In the genomic region with DNA sequence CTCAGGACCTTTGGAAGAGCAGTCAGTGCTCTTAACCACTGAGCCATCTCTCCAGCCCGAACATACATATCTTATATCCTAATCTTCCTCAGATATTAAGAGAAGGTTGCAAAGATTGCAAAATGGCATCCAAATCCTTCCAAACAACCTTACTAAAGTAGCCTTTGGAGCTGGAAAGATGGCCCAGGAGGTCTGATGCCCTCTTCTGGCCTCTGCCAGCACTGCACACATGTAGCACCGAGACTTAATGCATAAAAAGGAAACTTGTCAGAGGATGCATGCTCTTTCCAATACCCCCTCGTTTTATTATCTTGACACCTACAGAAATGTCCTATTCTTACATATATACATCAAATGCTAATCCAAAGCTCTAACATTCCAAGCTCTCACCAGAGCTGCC, we compare ENCODE assay signal across 9 mouse cellular contexts. TPM values are rescaled to one million over a fixed set of nuclear protein-coding genes. Genes with fewer than 3 reads are reported as not detected.
A peak's percentile ranks its signal among the peaks of the same experiment; 100 is the strongest.
DNase-seq lines count a peak whose midpoint lies in the region; ATAC-seq and TF ChIP-seq lines count a peak whose summit lies in the region.
"Had no signal": no experiment of that assay in that cellular context is flagged by ENCODE, and none has a peak within 500 bp of the region (broad histone marks: within the 10 kb centered on the region; RNA-seq: fewer than 3 reads in every experiment).

No protein-coding gene starts in this region.

- no peak overlapping the region for H3K4me3 ChIP-seq in kidney, adult 2 months (ENCODE audit: insufficient read depth, low read depth, low read length)
- no peak overlapping the region for H3K4me3 ChIP-seq in kidney, embryonic 16.5 days (ENCODE audit: low read length)
- H3K4me3 ChIP-seq in CH12.LX (replicated peaks in 1 of 3; ENCODE audit: low read depth in 2 of 3, low read length in 2 of 3, poor library complexity in 1 of 3): no peak overlapping the region
- no peak overlapping the region for H3K4me3 ChIP-seq in forebrain, embryonic 16.5 days (replicated peaks; ENCODE audit: low read length)
- H3K4me3 ChIP-seq: liver, embryonic 15.5 days had no signal

- WGBS in kidney, adult 2 months: 53% methylated on average over 3 of the region's 3 CpGs
- WGBS in kidney, embryonic 16.5 days: 63% methylated on average over 3 of the region's 3 CpGs
- 52% methylated on average over 3 of the region's 3 CpGs for WGBS in forebrain, embryonic 16.5 days

- TF ChIP-seq RAD21 in CH12.LX (IDR thresholded peaks at IDR 0.05; ENCODE audit: low read depth, low read length): peak; percentile 14

- ATAC-seq in kidney, embryonic 16.5 days (ENCODE audit: low FRiP score, low TSS enrichment): no peak
- ATAC-seq in forebrain, embryonic 16.5 days: no peak

- TF ChIP-seq EP300 in CH12.LX (IDR thresholded peaks at IDR 0.05; ENCODE audit: low read length): no peak

- H3K27ac ChIP-seq in kidney, adult 2 months (ENCODE audit: insufficient read depth, low read depth, low read length): no peak overlapping the region
- no peak overlapping the region for H3K27ac ChIP-seq in kidney, embryonic 16.5 days (ENCODE audit: low read length)
- H3K27ac ChIP-seq in CH12.LX (ENCODE audit: insufficient read depth, low read depth): no peak overlapping the region
- H3K27ac ChIP-seq in forebrain, embryonic 16.5 days (ENCODE audit: low read length): no peak overlapping the region
- H3K27ac ChIP-seq: liver, embryonic 15.5 days had no signal

- in situ Hi-C loops in CH12.LX (cut with MboI; ENCODE audit: low pct_ligation_motif_present, low pct_unique_long_range_greater_than_20kb, low sequenced_read_pairs): loop anchor here (25.0 kb wide), 1 partner anchor 434 kb away; no protein-coding TSS in a partner anchor

- TF ChIP-seq CTCF in kidney, adult 2 months (conservative IDR thresholded peaks at IDR 0.05; ENCODE audit: insufficient read depth, insufficient read length, low read depth, low read length): peak; percentile 61
- peak; percentile 48 to 63; a peak in 3 of 4 replicates for TF ChIP-seq CTCF in CH12.LX (conservative IDR thresholded peaks at IDR 0.05 in 1 of 2, IDR thresholded peaks at IDR 0.05 in 1 of 2; ENCODE audit: low read depth in 2 of 2, low read length in 2 of 2)

- no peaks in the 10 kb centered on the region for H3K79me2 ChIP-seq in CH12.LX (replicated peaks; ENCODE audit: control insufficient read depth, extremely low read depth, insufficient read depth, poor library complexity, severe bottlenecking)

- H3K4me2 ChIP-seq in kidney, embryonic 16.5 days (replicated peaks; ENCODE audit: low read depth, low read length): no peak overlapping the region
- no peak overlapping the region for H3K4me2 ChIP-seq in CH12.LX (ENCODE audit: insufficient read depth, low read depth, poor library complexity, severe bottlenecking)
- H3K4me2 ChIP-seq in forebrain, embryonic 16.5 days (ENCODE audit: low read length): no peak overlapping the region
- H3K4me2 ChIP-seq: liver, embryonic 15.5 days had no signal

- no peaks in the 10 kb centered on the region for H3K36me3 ChIP-seq in kidney, adult 2 months (ENCODE audit: control insufficient read depth, insufficient read depth, low read length)
- no peaks in the 10 kb centered on the region for H3K36me3 ChIP-seq in kidney, embryonic 16.5 days (ENCODE audit: insufficient read depth, low read length)
- no peaks in the 10 kb centered on the region for H3K36me3 ChIP-seq in CH12.LX (replicated peaks in 1 of 2; ENCODE audit: control insufficient read depth in 1 of 2, insufficient read depth in 1 of 2, low read length in 1 of 2)
- no peaks in the 10 kb centered on the region for H3K36me3 ChIP-seq in forebrain, embryonic 16.5 days (ENCODE audit: control insufficient read depth, insufficient read depth)
- H3K36me3 ChIP-seq: liver, embryonic 15.5 days had no signal

- peak; percentile 60 for DNase-seq in kidney, adult 2 months
- DNase-seq in CH12.LX (ENCODE audit: extremely low read depth) (peak; percentile 28), MEL-GATA-1-ER (ENCODE audit: extremely low read depth, low read depth) (peak; percentile 57)
- DNase-seq in kidney, postnatal 4 days: peak; percentile 74 to 77
- DNase-seq in spleen, postnatal 4 days (ENCODE audit: low spot score in 2 of 2): peak; percentile 41 to 80

- H3K9ac ChIP-seq in kidney, embryonic 16.5 days (replicated peaks; ENCODE audit: low read length): no peak overlapping the region
- no peak overlapping the region for H3K9ac ChIP-seq in CH12.LX (ENCODE audit: insufficient read depth, low read depth)
- no peak overlapping the region for H3K9ac ChIP-seq in forebrain, embryonic 16.5 days (replicated peaks; ENCODE audit: low read depth, low read length)
- H3K9ac ChIP-seq: liver, embryonic 15.5 days had no signal

- dilution Hi-C loops in CH12.LX (cut with MboI; ENCODE audit: extremely low pct_ligation_motif_present, extremely low pct_unique_long_range_greater_than_20kb, low sequenced_read_pairs): no loop called here

- no peaks in the 10 kb centered on the region for H3K4me1 ChIP-seq in kidney, adult 2 months (ENCODE audit: control insufficient read depth, insufficient read depth, low read length)
- no peaks in the 10 kb centered on the region; the same call in 1 of the 2 replicates for H3K4me1 ChIP-seq in kidney, embryonic 16.5 days (ENCODE audit: insufficient read depth, low read length)
- peaks cover 0 to 5% of the 10 kb centered on the region in 2 experiments; a peak in 2 of 4 replicates for H3K4me1 ChIP-seq in CH12.LX (ENCODE audit: control insufficient read depth in 1 of 2, insufficient read depth in 2 of 2)
- no peaks in the 10 kb centered on the region for H3K4me1 ChIP-seq in forebrain, embryonic 16.5 days (replicated peaks; ENCODE audit: control insufficient read depth, insufficient read depth, low read length)
- H3K4me1 ChIP-seq: liver, embryonic 15.5 days had no signal

- H3K9me3 ChIP-seq in kidney, embryonic 16.5 days (ENCODE audit: low read length): no peaks in the 10 kb centered on the region
- H3K9me3 ChIP-seq in CH12.LX (replicated peaks; ENCODE audit: low read length): no peaks in the 10 kb centered on the region
- H3K9me3 ChIP-seq in forebrain, embryonic 16.5 days (ENCODE audit: control insufficient read depth, low read length): no peaks in the 10 kb centered on the region
- H3K9me3 ChIP-seq: liver, embryonic 15.5 days had no signal

- no peaks in the 10 kb centered on the region for H3K27me3 ChIP-seq in kidney, adult 2 months (replicated peaks; ENCODE audit: control insufficient read depth, insufficient read depth, low read length)
- H3K27me3 ChIP-seq in kidney, embryonic 16.5 days (ENCODE audit: insufficient read depth, low read length): no peaks in the 10 kb centered on the region
- H3K27me3 ChIP-seq in CH12.LX (replicated peaks): no peaks in the 10 kb centered on the region
- no peaks in the 10 kb centered on the region for H3K27me3 ChIP-seq in forebrain, embryonic 16.5 days (replicated peaks; ENCODE audit: control insufficient read depth, insufficient read depth, low read length)
- H3K27me3 ChIP-seq: liver, embryonic 15.5 days had no signal

- TF ChIP-seq POLR2A in kidney, adult 2 months (IDR thresholded peaks at IDR 0.05; ENCODE audit: low read depth, low read length): no peak
- TF ChIP-seq POLR2A in CH12.LX (IDR thresholded peaks at IDR 0.05; ENCODE audit: low read depth, low read length): no peak

TF ChIP-seq in CH12.LX, 34 proteins besides CTCF, POLR2A, EP300 and RAD21:
- peak; percentile 47 for TF ChIP-seq SMC3 (IDR thresholded peaks at IDR 0.05; ENCODE audit: low read depth, low read length)
- TF ChIP-seq IRF4 (IDR thresholded peaks at IDR 0.05; ENCODE audit: low read depth, low read length): no peak
TF ChIP-seq in CH12.LX: peak in this region for 1.

RNA-seq across cellular contexts. Expression of gene Nxpe5, which starts 2.3 kb away (rescaled TPM):
- 0.26 and 0.33 TPM in 2 replicates for polyA plus RNA-seq in kidney, adult 2 months (2012; rRNA removed)
- polyA plus RNA-seq in kidney, embryonic 16.5 days (2015; fragmentation: Nextera tagmentation; extraction: Ambion mirVana): 0.06 TPM in 2 replicates
- not detected in 2 replicates for total RNA-seq in CH12.LX (2012; rRNA removed)
- not detected in 2 replicates for total RNA-seq in CH12.LX (2014; rRNA removed)
- not detected in 2 replicates for polyA plus RNA-seq in CH12.LX (2012; ENCODE audit: insufficient read length, low read depth)
- not detected in 2 replicates for polyA plus RNA-seq in forebrain, embryonic 16.5 days (2015; fragmentation: Nextera tagmentation; extraction: Ambion mirVana)
- polyA plus RNA-seq: frontal cortex, adult 2 months had no signal

RNA-seq across cellular contexts. Expression of gene Lamtor4, which starts 27.3 kb away (rescaled TPM):
- polyA plus RNA-seq in kidney, adult 2 months (2012; rRNA removed): 362 and 389 TPM in 2 replicates
- polyA plus RNA-seq in kidney, embryonic 16.5 days (2015; fragmentation: Nextera tagmentation; extraction: Ambion mirVana): 61.2 and 70.0 TPM in 2 replicates
- total RNA-seq in CH12.LX (2012; rRNA removed) (42.0 and 44.0 TPM in 2 replicates), CH12.LX (2014; rRNA removed) (40.1 and 40.3 TPM in 2 replicates)
- polyA plus RNA-seq in CH12.LX (2012; ENCODE audit: insufficient read length, low read depth): 24.5 and 35.5 TPM in 2 replicates
- polyA plus RNA-seq in forebrain, embryonic 16.5 days (2015; fragmentation: Nextera tagmentation; extraction: Ambion mirVana): 71.3 and 87.4 TPM in 2 replicates

RNA-seq across cellular contexts. Expression of gene Mblac1, which starts 33.9 kb away (rescaled TPM):
- 3.6 and 4.4 TPM in 2 replicates for polyA plus RNA-seq in kidney, adult 2 months (2012; rRNA removed)
- 9.6 and 11.2 TPM in 2 replicates for polyA plus RNA-seq in kidney, embryonic 16.5 days (2015; fragmentation: Nextera tagmentation; extraction: Ambion mirVana)
- 0.84 and 1.4 TPM in 2 replicates for total RNA-seq in CH12.LX (2012; rRNA removed)
- 0.17 TPM in 1 of 2 replicates, not detected in the other for total RNA-seq in CH12.LX (2014; rRNA removed)
- polyA plus RNA-seq in CH12.LX (2012; ENCODE audit: insufficient read length, low read depth): 0.31 and 0.41 TPM in 2 replicates
- 12.9 and 13.2 TPM in 2 replicates for polyA plus RNA-seq in forebrain, embryonic 16.5 days (2015; fragmentation: Nextera tagmentation; extraction: Ambion mirVana)

RNA-seq across cellular contexts. Expression of gene BC037034, which starts 35.8 kb away (rescaled TPM):
- 28.5 and 35.1 TPM in 2 replicates for polyA plus RNA-seq in kidney, adult 2 months (2012; rRNA removed)
- polyA plus RNA-seq in kidney, embryonic 16.5 days (2015; fragmentation: Nextera tagmentation; extraction: Ambion mirVana): 5.0 and 6.6 TPM in 2 replicates
- total RNA-seq in CH12.LX (2012; rRNA removed): 11.2 and 15.9 TPM in 2 replicates
- total RNA-seq in CH12.LX (2014; rRNA removed): 4.4 and 4.5 TPM in 2 replicates
- polyA plus RNA-seq in CH12.LX (2012; ENCODE audit: insufficient read length, low read depth): 15.4 and 15.6 TPM in 2 replicates
- polyA plus RNA-seq in forebrain, embryonic 16.5 days (2015; fragmentation: Nextera tagmentation; extraction: Ambion mirVana): 11.1 and 14.0 TPM in 2 replicates

RNA-seq across cellular contexts. Expression of gene Cnpy4, which starts 40.7 kb away (rescaled TPM):
- 4.2 and 5.7 TPM in 2 replicates for polyA plus RNA-seq in kidney, adult 2 months (2012; rRNA removed)
- 64.7 and 67.0 TPM in 2 replicates for polyA plus RNA-seq in kidney, embryonic 16.5 days (2015; fragmentation: Nextera tagmentation; extraction: Ambion mirVana)
- total RNA-seq in CH12.LX (2012; rRNA removed) (19.2 and 22.5 TPM in 2 replicates), CH12.LX (2014; rRNA removed) (21.6 and 26.7 TPM in 2 replicates)
- 24.9 and 31.0 TPM in 2 replicates for polyA plus RNA-seq in CH12.LX (2012; ENCODE audit: insufficient read length, low read depth)
- polyA plus RNA-seq in forebrain, embryonic 16.5 days (2015; fragmentation: Nextera tagmentation; extraction: Ambion mirVana): 39.8 and 40.8 TPM in 2 replicates
